Mouse (Mus musculus): ENCODE data around the gene Tmem201.

DNA sequence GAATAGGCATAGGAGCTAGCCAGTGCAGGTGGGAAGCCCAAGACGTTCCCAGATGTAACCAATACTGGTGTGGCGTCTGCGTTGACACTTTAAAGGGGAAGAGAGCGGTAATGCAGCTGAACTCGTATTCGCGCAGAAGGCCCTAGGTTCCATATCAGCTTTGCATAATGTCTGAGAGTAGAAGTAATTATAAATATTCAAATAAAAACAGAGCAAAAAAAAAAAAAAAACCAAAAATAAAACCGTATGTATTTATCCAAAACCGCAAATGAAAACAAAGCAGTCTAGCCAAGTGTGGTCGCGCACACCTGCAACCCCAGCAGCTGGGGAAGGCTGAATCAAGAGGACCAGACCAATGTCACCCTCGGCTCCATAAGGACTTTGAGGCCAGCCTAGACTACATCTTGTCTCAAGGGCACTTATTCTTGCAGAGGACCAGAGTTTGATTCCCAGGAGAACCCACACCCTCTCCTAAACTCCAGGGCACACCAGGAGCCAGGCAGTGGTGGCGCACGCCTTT lies 4.2 kb upstream of the Tmem201 start:
- TF ChIP-seq CTCF (IDR thresholded peaks at IDR 0.05; ENCODE audit: borderline replicate concordance, insufficient read depth, low read depth, low read length): no peak
- TF ChIP-seq POLR2A (IDR thresholded peaks at IDR 0.05; ENCODE audit: borderline replicate concordance, insufficient read depth, low read length): no peak
